Mouse (Mus musculus): Measurements from ENCODE around the gene Eif4enif1.

The Eif4enif1 gene

GRCm38 (mm10) chr11:3202231-3202701 is at the start of gene Eif4enif1:
TSS of gene Eif4enif1 (plus strand) at chr11:3202392.
- CTCF ChIA-PET, result interaction anchor here in 1 of 4 experiments (1.1 kb wide), 1 partner anchor 39 kb away, joined by 3 read pairs; no protein-coding TSS in a partner anchor
- POLR2A ChIA-PET, result interaction anchor here in 3 of 4 experiments (0.6 to 23.8 kb wide), 19 partner anchors 9 to 130 kb away, joined by 3 to 4148 read pairs (median 5); partner anchors contain the start of genes Sfi1 (in 3 of the 3), Drg1 (in 2 of the 3) and Patz1 (in 1 of the 3)

GRCm38 (mm10) chr11:3153666-3154397 is 48.4 kb upstream of the Eif4enif1 start:
- ChIA-PET POLR2A (interaction anchor here (0.6 to 33.0 kb wide), 19 partner anchors 8 to 46 kb away, joined by 3 to 5029 read pairs (median 10); partner anchors contain the start of genes Sfi1 (in 4 of the 4) and Eif4enif1 (in 1 of the 4)), CTCF (interaction anchor here (0.5 to 24.7 kb wide), 22 partner anchors 8 to 48 kb away, joined by 3 to 718 read pairs (median 7); partner anchors contain the start of gene Sfi1 (in 1 of the 4))

GRCm38 (mm10) chr11:3156991-3157390 is 45.2 kb upstream of the Eif4enif1 start:
- ChIA-PET POLR2A (interaction anchor here (0.7 to 24.5 kb wide), 26 partner anchors 10 to 42 kb away, joined by 3 to 5029 read pairs (median 8); partner anchors contain the start of genes Sfi1 (in 4 of the 4) and Eif4enif1 (in 1 of the 4)), CTCF (interaction anchor here (0.7 to 24.4 kb wide), 33 partner anchors 8 to 37 kb away, joined by 3 to 718 read pairs (median 10); partner anchors contain the start of gene Sfi1 (in 4 of the 4))

GRCm38 (mm10) chr11:3157996-3158395 is 44.2 kb upstream of the Eif4enif1 start:
- ChIA-PET POLR2A (interaction anchor here (0.8 to 24.5 kb wide), 26 partner anchors 9 to 35 kb away, joined by 3 to 5029 read pairs (median 10); partner anchors contain the start of genes Sfi1 (in 4 of the 4) and Eif4enif1 (in 1 of the 4)), CTCF (interaction anchor here (0.6 to 24.4 kb wide), 34 partner anchors 8 to 39 kb away, joined by 3 to 718 read pairs (median 10); partner anchors contain the start of gene Sfi1 (in 4 of the 4))

- CTCF ChIA-PET, result interaction anchor here (0.6 to 24.4 kb wide), 30 partner anchors 7 to 37 kb away, joined by 3 to 718 read pairs (median 9); partner anchors contain the start of gene Sfi1 (in 4 of the 4)
Measured at GRCm38 (mm10) chr11:3158800-3159199, 43.4 kb upstream of the Eif4enif1 start.

GRCm38 (mm10) chr11:3161370-3161769 is 40.8 kb upstream of the Eif4enif1 start:
- CTCF ChIA-PET, result interaction anchor here (0.7 to 24.4 kb wide), 20 partner anchors 9 to 32 kb away, joined by 3 to 718 read pairs (median 14); partner anchors contain the start of gene Sfi1 (in 3 of the 4)
- POLR2A ChIA-PET, result interaction anchor here (0.7 to 24.5 kb wide), 18 partner anchors 8 to 31 kb away, joined by 3 to 5029 read pairs (median 20); partner anchors contain the start of genes Sfi1 (in 2 of the 4) and Eif4enif1 (in 1 of the 4)

More at GRCm38 (mm10) chr11:3158800-3159199, 43.4 kb upstream of the Eif4enif1 start:
- POLR2A ChIA-PET, result interaction anchor here (0.8 to 24.5 kb wide), 23 partner anchors 8 to 35 kb away, joined by 3 to 5029 read pairs (median 13); partner anchors contain the start of genes Sfi1 (in 4 of the 4) and Eif4enif1 (in 1 of the 4)

GRCm38 (mm10) chr11:3162236-3162897 is 39.8 kb upstream of the Eif4enif1 start:
- CTCF ChIA-PET, result interaction anchor here (0.6 to 24.4 kb wide), 35 partner anchors 9 to 36 kb away, joined by 3 to 718 read pairs (median 8); partner anchors contain the start of gene Sfi1 (in 4 of the 4)
- POLR2A ChIA-PET, result interaction anchor here (0.5 to 24.5 kb wide), 26 partner anchors 9 to 104 kb away, joined by 3 to 5029 read pairs (median 6); partner anchors contain the start of genes Sfi1 (in 3 of the 4), Eif4enif1 (in 2 of the 4) and Drg1 (in 1 of the 4)

- ChIA-PET POLR2A (interaction anchor here (0.5 to 24.5 kb wide), 23 partner anchors 9 to 103 kb away, joined by 3 to 5029 read pairs (median 6); partner anchors contain the start of genes Sfi1 (in 3 of the 4), Eif4enif1 (in 2 of the 4) and Drg1 (in 1 of the 4)), CTCF (interaction anchor here (0.6 to 24.4 kb wide), 32 partner anchors 8 to 35 kb away, joined by 3 to 718 read pairs (median 8); partner anchors contain the start of gene Sfi1 (in 4 of the 4))
Measured at GRCm38 (mm10) chr11:3163122-3163521, 39.1 kb upstream of the Eif4enif1 start.

GRCm38 (mm10) chr11:3163661-3164060 is 38.5 kb upstream of the Eif4enif1 start:
- CTCF ChIA-PET, result interaction anchor here in 3 of 4 experiments (1.2 to 24.4 kb wide), 9 partner anchors 9 to 28 kb away, joined by 3 to 718 read pairs (median 63); partner anchors contain the start of gene Sfi1 (in 2 of the 3)
- POLR2A ChIA-PET, result interaction anchor here in 3 of 4 experiments (1.6 to 24.5 kb wide), 8 partner anchors 9 to 29 kb away, joined by 9 to 5029 read pairs (median 794); partner anchors contain the start of genes Sfi1 (in 2 of the 3) and Eif4enif1 (in 1 of the 3)

GRCm38 (mm10) chr11:3165210-3165782 is 36.9 kb upstream of the Eif4enif1 start:
- CTCF ChIA-PET, result interaction anchor here (1.0 to 24.4 kb wide), 18 partner anchors 8 to 30 kb away, joined by 3 to 718 read pairs (median 11); partner anchors contain the start of gene Sfi1 (in 4 of the 4)
- POLR2A ChIA-PET, result interaction anchor here (0.8 to 24.5 kb wide), 16 partner anchors 1 to 38 kb away, joined by 3 to 5029 read pairs (median 75); partner anchors contain the start of genes Sfi1 (in 3 of the 4) and Eif4enif1 (in 1 of the 4)

- POLR2A ChIA-PET, result interaction anchor here (0.7 to 24.5 kb wide), 27 partner anchors 2 to 39 kb away, joined by 3 to 5029 read pairs (median 7); partner anchors contain the start of genes Sfi1 (in 4 of the 4) and Eif4enif1 (in 1 of the 4)
- CTCF ChIA-PET, result interaction anchor here (0.6 to 24.4 kb wide), 28 partner anchors 8 to 31 kb away, joined by 3 to 718 read pairs (median 9); partner anchors contain the start of gene Sfi1 (in 4 of the 4)
Measured at GRCm38 (mm10) chr11:3166321-3166720, 35.9 kb upstream of the Eif4enif1 start.

- POLR2A ChIA-PET, result interaction anchor here (0.5 to 24.5 kb wide), 27 partner anchors 3 to 32 kb away, joined by 3 to 5029 read pairs (median 7); partner anchors contain the start of genes Sfi1 (in 4 of the 4) and Eif4enif1 (in 1 of the 4)
- CTCF ChIA-PET, result interaction anchor here (0.7 to 24.4 kb wide), 27 partner anchors 7 to 32 kb away, joined by 3 to 718 read pairs (median 9); partner anchors contain the start of gene Sfi1 (in 4 of the 4)
Measured at GRCm38 (mm10) chr11:3167129-3167528, 35.1 kb upstream of the Eif4enif1 start.

- POLR2A ChIA-PET, result interaction anchor here (0.6 to 24.5 kb wide), 28 partner anchors 4 to 204 kb away, joined by 3 to 5029 read pairs (median 7); partner anchors contain the start of genes Sfi1 (in 3 of the 4) and Eif4enif1 (in 1 of the 4)
- CTCF ChIA-PET, result interaction anchor here (0.6 to 24.4 kb wide), 28 partner anchors 8 to 32 kb away, joined by 3 to 718 read pairs (median 8); partner anchors contain the start of gene Sfi1 (in 4 of the 4)
Measured at GRCm38 (mm10) chr11:3167571-3168001, 34.6 kb upstream of the Eif4enif1 start.

- ChIA-PET CTCF (interaction anchor here (0.7 to 24.4 kb wide), 15 partner anchors 9 to 90 kb away, joined by 3 to 718 read pairs (median 16); partner anchors contain the start of gene Sfi1 (in 4 of the 4)), POLR2A (interaction anchor here (0.8 to 24.5 kb wide), 18 partner anchors 3 to 124 kb away, joined by 3 to 5029 read pairs (median 17); partner anchors contain the start of genes Sfi1 (in 3 of the 4) and Eif4enif1 (in 1 of the 4))
Measured at GRCm38 (mm10) chr11:3169042-3169441, 33.1 kb upstream of the Eif4enif1 start.

GRCm38 (mm10) chr11:3171931-3172330 is 30.3 kb upstream of the Eif4enif1 start:
- CTCF ChIA-PET, result interaction anchor here (0.9 to 24.4 kb wide), 18 partner anchors 8 to 46 kb away, joined by 3 to 718 read pairs (median 12); partner anchors contain the start of gene Sfi1 (in 4 of the 4)

More at GRCm38 (mm10) chr11:3171931-3172330, 30.3 kb upstream of the Eif4enif1 start:
- POLR2A ChIA-PET, result interaction anchor here (0.6 to 24.5 kb wide), 16 partner anchors 0 to 1138 kb away, joined by 4 to 5029 read pairs (median 72); partner anchors contain the start of genes Sfi1 (in 4 of the 4) and Eif4enif1 (in 1 of the 4)
